Mouse (Mus musculus) embryonic facial prominence, embryonic 13.5 days (tissue): Measurements from ENCODE around the gene Rab30. TPM values are rescaled to one million over a fixed set of nuclear protein-coding genes. Genes with fewer than 3 reads are reported as not detected.

Source experiments
- ATAC-seq: fragments of 200-750 bp; cut with Nextera tagmentation; 2 replicates; pipeline ENCODE4 v1.8.0; 2017; ENCODE audit warnings: low read depth; ENCODE audit not compliant: insufficient number of reproducible peaks, insufficient read depth, low FRiP score, low TSS enrichment
- H3K27ac ChIP-seq: fragments of 300-500 bp; sonication (generic); 2 replicates; pipeline ENCODE4 v1.5.1; 2015; ENCODE audit warnings: moderate library complexity, mild to moderate bottlenecking, inconsistent platforms
- H3K27me3 ChIP-seq: fragments of 300-500 bp; sonication (generic); 2 replicates; pipeline ENCODE4 v1.6.1; 2015; ENCODE audit warnings: mild to moderate bottlenecking, inconsistent platforms
- H3K36me3 ChIP-seq: fragments of 300-500 bp; sonication (generic); 2 replicates; pipeline ENCODE4 v1.6.1; 2015; ENCODE audit warnings: mild to moderate bottlenecking, inconsistent platforms
- H3K4me1 ChIP-seq: fragments of 300-500 bp; sonication (generic); 2 replicates; pipeline ENCODE4 v1.6.1; 2015; ENCODE audit warnings: inconsistent platforms
- H3K4me2 ChIP-seq: fragments of 300-500 bp; sonication (generic); 2 replicates; pipeline ENCODE4 v1.6.1; 2015; ENCODE audit warnings: moderate library complexity, mild to moderate bottlenecking, inconsistent platforms
- H3K4me3 ChIP-seq: fragments of 300-500 bp; sonication (generic); 2 replicates; pipeline ENCODE4 v1.5.1; 2015; ENCODE audit warnings: mild to moderate bottlenecking, inconsistent platforms
- H3K9ac ChIP-seq: fragments of 300-500 bp; sonication (generic); 2 replicates; pipeline ENCODE4 v1.6.1; 2015; ENCODE audit warnings: mild to moderate bottlenecking, inconsistent platforms
- H3K9me3 ChIP-seq: fragments of 300-500 bp; sonication (generic); 2 replicates; pipeline ENCODE4 v1.6.1; 2016; ENCODE audit warnings: inconsistent platforms
- WGBS: fragments of 180-500 bp; shearing (Covaris S2); methylation state at CpG from one replicate; pipeline ENCODE4 v1.1.7; 2015; ENCODE audit warnings: mixed read lengths; 5-methylcytosine and 5-hydroxymethylcytosine counted together
- polyA plus RNA-seq: library from polyadenylated mRNA; unstranded; fragments of >200 nt; fragmentation: Nextera tagmentation; extraction: Ambion mirVana; gene quantifications from 2 replicates; pipeline ENCODE4 v1.2.1, GENCODE M21; 2015

The Rab30 gene
- polyA plus RNA-seq, 1 experiment from 2014 or later, result 23.0 TPM

- H3K27ac ChIP-seq, result no peak overlapping the region
- H3K9me3 ChIP-seq, result no peaks in the 10 kb centered on the region
- no peaks in the 10 kb centered on the region for H3K27me3 ChIP-seq
- H3K36me3 ChIP-seq, result no peaks in the 10 kb centered on the region
- ATAC-seq, result no peak
- H3K4me1 ChIP-seq, result peaks cover 13% of the 10 kb centered on the region
- WGBS, result 91% methylated on average over 4 of the region's 4 CpGs
- H3K4me2 ChIP-seq, result no peak overlapping the region
- H3K9ac ChIP-seq, result no peak overlapping the region
- no peak overlapping the region for H3K4me3 ChIP-seq
These were observed 130.2 kb downstream of the Rab30 start for GRCm38 (mm10) chr7:92871596-92871995.

- peak within 1 kb of the TSS; percentile 73 for H3K4me2 ChIP-seq
- H3K27me3 ChIP-seq, result no peaks in the 10 kb centered on the region
- peaks cover 13% of the 10 kb centered on the region for H3K4me1 ChIP-seq
- H3K4me3 ChIP-seq, result peak within 1 kb of the TSS; percentile 69
- peak within 1 kb of the TSS; percentile 98 for H3K27ac ChIP-seq
- peak; percentile 85 for ATAC-seq
- under 1% methylated on average over 53 of the region's 53 CpGs for WGBS
- H3K9me3 ChIP-seq, result no peaks in the 10 kb centered on the region
- H3K9ac ChIP-seq, result peak within 1 kb of the TSS; percentile 81
- no peaks in the 10 kb centered on the region for H3K36me3 ChIP-seq
These were observed 132.8 kb downstream of the Rab30 start, which contains the start of the genes Ddias and Prcp for GRCm38 (mm10) chr7:92874116-92874675. Gene Ddias (minus strand): TSS chr7:92874247. Gene Prcp (plus strand): TSS chr7:92874470.

GRCm38 (mm10) chr7:92874761-92875408 lies 133.5 kb downstream of the Rab30 start:
- H3K27ac ChIP-seq, result peak overlapping the region; percentile 98
- H3K36me3 ChIP-seq, result no peaks in the 10 kb centered on the region
- peak; percentile 88 for ATAC-seq
- WGBS, result under 1% methylated on average over 29 of the region's 29 CpGs
- peaks cover 13% of the 10 kb centered on the region for H3K4me1 ChIP-seq
- H3K9ac ChIP-seq, result peak overlapping the region; percentile 81
- no peaks in the 10 kb centered on the region for H3K27me3 ChIP-seq
- H3K4me3 ChIP-seq, result peak overlapping the region; percentile 69
- H3K9me3 ChIP-seq, result no peaks in the 10 kb centered on the region
- H3K4me2 ChIP-seq, result peak overlapping the region; percentile 73

GRCm38 (mm10) chr7:92876066-92876465 lies 134.7 kb downstream of the Rab30 start:
- peak overlapping the region; percentile 69 for H3K4me3 ChIP-seq
- no peak for ATAC-seq
- 34% methylated on average over 3 of the region's 3 CpGs for WGBS
- no peaks in the 10 kb centered on the region for H3K9me3 ChIP-seq
- no peaks in the 10 kb centered on the region for H3K27me3 ChIP-seq
- peak overlapping the region; percentile 88 for H3K27ac ChIP-seq
- peak overlapping the region; percentile 73 for H3K4me2 ChIP-seq
- H3K4me1 ChIP-seq, result peaks cover 13% of the 10 kb centered on the region
- no peaks in the 10 kb centered on the region for H3K36me3 ChIP-seq
- no peak overlapping the region for H3K9ac ChIP-seq

GRCm38 (mm10) chr7:92876538-92876937 lies 135.1 kb downstream of the Rab30 start:
- 16% methylated on average over 7 of the region's 7 CpGs for WGBS
- Histone ChIP-seq H3K27me3 (no peaks in the 10 kb centered on the region), H3K9ac (peak overlapping the region; percentile 54; the same call in 1 of the 2 replicates), H3K27ac (peak overlapping the region; percentile 88), H3K9me3 (no peaks in the 10 kb centered on the region), H3K36me3 (no peaks in the 10 kb centered on the region), H3K4me2 (peak overlapping the region; percentile 73), H3K4me3 (peak overlapping the region; percentile 69), H3K4me1 (peaks cover 13% of the 10 kb centered on the region)
- ATAC-seq, result no peak

- 76% methylated on average over 7 of the region's 7 CpGs for WGBS
- ATAC-seq, result no peak
These were observed 137.3 kb downstream of the Rab30 start for GRCm38 (mm10) chr7:92878575-92879285.

GRCm38 (mm10) chr7:92883850-92884716 lies 142.7 kb downstream of the Rab30 start:
- H3K27ac ChIP-seq, result no peak overlapping the region
- H3K9ac ChIP-seq, result no peak overlapping the region
- no peaks in the 10 kb centered on the region for H3K4me1 ChIP-seq
- no peak overlapping the region for H3K4me3 ChIP-seq
- no peaks in the 10 kb centered on the region for H3K27me3 ChIP-seq
- ATAC-seq, result no peak
- H3K9me3 ChIP-seq, result no peaks in the 10 kb centered on the region
- no peak overlapping the region for H3K4me2 ChIP-seq
- no peaks in the 10 kb centered on the region for H3K36me3 ChIP-seq
- 91% methylated on average over 9 of the region's 9 CpGs for WGBS

More at GRCm38 (mm10) chr7:92878575-92879285, 137.3 kb downstream of the Rab30 start:
- Histone ChIP-seq H3K9me3 (no peaks in the 10 kb centered on the region), H3K27ac (no peak overlapping the region), H3K9ac (no peak overlapping the region), H3K4me1 (peaks cover 7% of the 10 kb centered on the region), H3K4me3 (no peak overlapping the region), H3K36me3 (no peaks in the 10 kb centered on the region), H3K27me3 (no peaks in the 10 kb centered on the region), H3K4me2 (no peak overlapping the region)

- 79% methylated on average over 6 of the region's 6 CpGs for WGBS
- H3K4me3 ChIP-seq, result no peak overlapping the region
- no peaks in the 10 kb centered on the region for H3K9me3 ChIP-seq
- no peaks in the 10 kb centered on the region for H3K36me3 ChIP-seq
- H3K9ac ChIP-seq, result no peak overlapping the region
- no peaks in the 10 kb centered on the region for H3K4me1 ChIP-seq
- no peak overlapping the region for H3K4me2 ChIP-seq
- no peaks in the 10 kb centered on the region for H3K27me3 ChIP-seq
- ATAC-seq, result no peak
- no peak overlapping the region for H3K27ac ChIP-seq
These were observed 143.7 kb downstream of the Rab30 start for GRCm38 (mm10) chr7:92884998-92885660.

- H3K4me3 ChIP-seq, result no peak overlapping the region
- H3K9me3 ChIP-seq, result no peaks in the 10 kb centered on the region
- ATAC-seq, result no peak
- H3K4me2 ChIP-seq, result no peak overlapping the region
- H3K4me1 ChIP-seq, result no peaks in the 10 kb centered on the region
- 92% methylated on average over 7 of the region's 7 CpGs for WGBS
- H3K27me3 ChIP-seq, result no peaks in the 10 kb centered on the region
- H3K27ac ChIP-seq, result no peak overlapping the region
- H3K9ac ChIP-seq, result no peak overlapping the region
- no peaks in the 10 kb centered on the region for H3K36me3 ChIP-seq
These were observed 145.4 kb downstream of the Rab30 start for GRCm38 (mm10) chr7:92886801-92887200.

- H3K4me1 ChIP-seq, result no peaks in the 10 kb centered on the region
- no peak overlapping the region for H3K9ac ChIP-seq
- no peak overlapping the region for H3K4me2 ChIP-seq
- H3K36me3 ChIP-seq, result no peaks in the 10 kb centered on the region; the same call in 1 of the 2 replicates
- H3K27ac ChIP-seq, result no peak overlapping the region
- no peaks in the 10 kb centered on the region for H3K9me3 ChIP-seq
- no peak overlapping the region for H3K4me3 ChIP-seq
- no peaks in the 10 kb centered on the region for H3K27me3 ChIP-seq
- WGBS, result 94% methylated on average over 5 of the region's 5 CpGs
- no peak for ATAC-seq
These were observed 145.8 kb downstream of the Rab30 start for GRCm38 (mm10) chr7:92887230-92887629.

- Histone ChIP-seq H3K36me3 (no peaks in the 10 kb centered on the region; the same call in 1 of the 2 replicates), H3K4me2 (no peak overlapping the region), H3K4me3 (no peak overlapping the region), H3K9ac (no peak overlapping the region), H3K4me1 (no peaks in the 10 kb centered on the region), H3K9me3 (no peaks in the 10 kb centered on the region), H3K27ac (no peak overlapping the region), H3K27me3 (no peaks in the 10 kb centered on the region)
- WGBS, result 20% methylated on average over 1 of the region's 1 CpGs
- no peak for ATAC-seq
These were observed 148.8 kb downstream of the Rab30 start for GRCm38 (mm10) chr7:92890211-92890610.
